Mouse (Mus musculus): ENCODE measurements around the gene Cab39l. TPM values are rescaled to one million over a fixed set of nuclear protein-coding genes. Genes with fewer than 3 reads are reported as not detected.

Gene Cab39l
- polyA plus RNA-seq, 2 experiments = 8.4 to 30.0 TPM

DNA sequence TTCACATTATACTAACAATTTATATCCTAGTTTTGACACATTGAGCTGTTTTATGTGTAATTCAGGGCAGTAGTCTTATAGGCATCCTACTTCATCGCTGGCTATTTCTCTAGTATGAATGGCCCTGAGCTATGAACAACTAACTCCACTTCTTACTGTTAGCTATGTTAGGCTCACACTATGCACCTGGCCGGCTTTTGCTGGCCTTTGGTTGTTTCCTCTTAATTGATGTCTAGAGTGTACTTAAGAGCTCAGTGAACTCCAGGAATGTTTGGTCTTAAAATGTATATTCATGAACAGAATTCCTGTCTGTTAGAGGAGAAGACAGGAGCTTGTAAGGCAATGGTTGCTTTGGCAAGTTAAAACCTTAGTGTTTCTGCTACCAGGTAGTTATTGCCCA lies 99.5 kb downstream of the Cab39l start:
- no peak overlapping the region for H3K4me2 ChIP-seq (ENCODE audit: low read depth)
- no peak overlapping the region for H3K9ac ChIP-seq (replicated peaks)
- H3K27me3 ChIP-seq (ENCODE audit: control insufficient read depth, insufficient read depth, low read length) = no peaks in the 10 kb centered on the region
- no peaks in the 10 kb centered on the region for H3K9me3 ChIP-seq (ENCODE audit: control insufficient read depth, low read length)
- no peaks in the 10 kb centered on the region for H3K36me3 ChIP-seq (replicated peaks; ENCODE audit: control insufficient read depth, insufficient read depth, low read depth)
- ATAC-seq (ENCODE audit: insufficient read depth) (no peak), DNase-seq (ENCODE audit: low read depth in 3 of 3, low spot score in 3 of 3) (no peak)
- no peak overlapping the region for H3K27ac ChIP-seq
- H3K4me1 ChIP-seq (replicated peaks; ENCODE audit: control insufficient read depth in 2 of 2, insufficient read depth in 2 of 2, low read length in 1 of 2) = 0 out of 4 replicates have a peak, but pooled peaks cover 0 to 6% of the 10 kb centered on the region in 2 experiments
- WGBS (ENCODE audit: insufficient replicate concordance) = 73% methylated on average over 2 of the region's 2 CpGs
- no peak for TF ChIP-seq EP300 (IDR thresholded peaks at IDR 0.05; ENCODE audit: low read depth)
- TF ChIP-seq CTCF (IDR thresholded peaks at IDR 0.05; ENCODE audit: low read depth) = no peak
- H3K4me3 ChIP-seq (ENCODE audit: insufficient read depth in 1 of 2, low read depth in 2 of 2, low read length in 2 of 2) = no peak overlapping the region

DNA sequence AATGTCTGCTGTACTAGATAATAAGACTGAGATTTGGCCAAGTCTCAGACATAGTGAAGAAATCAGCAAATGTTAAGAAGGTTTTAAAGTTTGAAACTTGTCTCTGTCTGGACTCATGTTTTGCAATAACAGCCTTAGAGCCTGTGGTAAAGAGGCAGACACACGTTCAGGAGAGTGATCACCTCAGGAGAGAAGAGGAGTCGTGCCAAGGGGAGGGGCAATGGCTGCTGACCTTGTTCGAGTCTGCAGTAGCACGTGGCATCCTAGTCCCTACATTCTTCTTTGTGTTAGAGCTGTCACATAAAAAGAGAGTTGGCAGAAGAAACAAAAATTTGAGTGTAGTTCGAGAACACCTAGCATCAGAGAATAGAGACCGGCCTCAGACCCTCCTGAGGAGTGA lies 100.0 kb downstream of the Cab39l start:
- Histone ChIP-seq H3K36me3 (replicated peaks; ENCODE audit: control insufficient read depth, insufficient read depth, low read depth) (no peaks in the 10 kb centered on the region), H3K27ac (no peak overlapping the region), H3K9me3 (ENCODE audit: control insufficient read depth, low read length) (no peaks in the 10 kb centered on the region), H3K27me3 (ENCODE audit: control insufficient read depth, insufficient read depth, low read length) (no peaks in the 10 kb centered on the region), H3K4me2 (ENCODE audit: low read depth) (no peak overlapping the region), H3K4me1 (replicated peaks; ENCODE audit: control insufficient read depth in 2 of 2, insufficient read depth in 2 of 2, low read length in 1 of 2) (0 out of 4 replicates have a peak, but pooled peaks cover 0 to 6% of the 10 kb centered on the region in 2 experiments), H3K9ac (replicated peaks) (no peak overlapping the region), H3K4me3 (ENCODE audit: insufficient read depth in 1 of 2, low read depth in 2 of 2, low read length in 2 of 2) (no peak overlapping the region)
- DNase-seq (ENCODE audit: low read depth in 3 of 3, low spot score in 3 of 3) = no peak
- 77% methylated on average over 6 of the region's 6 CpGs for WGBS (ENCODE audit: insufficient replicate concordance)
- TF ChIP-seq CTCF (IDR thresholded peaks at IDR 0.05; ENCODE audit: low read depth) (no peak), EP300 (IDR thresholded peaks at IDR 0.05; ENCODE audit: low read depth) (no peak)
- no peak for ATAC-seq (ENCODE audit: insufficient read depth)

DNA sequence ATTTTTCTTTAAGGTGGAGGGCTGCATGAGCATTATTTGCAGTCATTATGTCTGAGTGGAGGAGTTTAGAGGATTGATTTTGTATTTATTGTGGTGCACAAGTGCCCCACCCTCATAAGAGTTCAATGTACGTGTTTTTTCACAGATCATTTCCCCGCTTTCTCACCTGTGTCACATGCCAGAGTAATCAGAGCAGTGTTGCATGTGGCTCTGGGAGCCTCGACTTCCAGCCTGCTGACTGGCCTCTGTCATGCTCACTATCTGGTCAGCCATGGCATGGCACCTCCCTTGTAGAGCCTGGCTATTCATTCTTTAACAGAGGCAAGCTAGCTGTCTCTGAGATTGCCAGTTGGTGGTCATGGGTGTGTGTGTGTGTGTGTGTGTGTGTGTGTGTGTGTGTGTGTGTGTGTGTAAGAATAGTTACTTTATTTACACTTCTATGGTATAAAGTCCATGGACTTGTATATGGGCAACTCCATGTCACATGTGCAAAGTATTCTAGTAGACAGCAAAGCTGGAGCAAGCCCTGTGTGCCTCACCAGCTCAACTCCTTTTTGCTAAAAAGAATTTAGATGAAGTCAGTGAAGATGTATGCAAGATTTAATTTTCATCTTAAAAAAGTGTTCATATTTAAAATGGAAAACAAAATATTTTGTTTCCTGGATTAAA lies 102.5 kb downstream of the Cab39l start:
- H3K4me1 ChIP-seq (replicated peaks; ENCODE audit: control insufficient read depth in 2 of 2, insufficient read depth in 2 of 2, low read length in 1 of 2) = peaks cover 0 to 8% of the 10 kb centered on the region in 2 experiments; a peak in 1 of 4 replicates
- no peaks in the 10 kb centered on the region for H3K36me3 ChIP-seq (replicated peaks; ENCODE audit: control insufficient read depth, insufficient read depth, low read depth)
- no peak overlapping the region for H3K4me3 ChIP-seq (ENCODE audit: insufficient read depth in 1 of 2, low read depth in 2 of 2, low read length in 2 of 2)
- DNase-seq (ENCODE audit: low read depth in 3 of 3, low spot score in 3 of 3) (no peak), ATAC-seq (ENCODE audit: insufficient read depth) (no peak)
- H3K9me3 ChIP-seq (ENCODE audit: control insufficient read depth, low read length) = no peaks in the 10 kb centered on the region
- no peak for TF ChIP-seq EP300 (IDR thresholded peaks at IDR 0.05; ENCODE audit: low read depth)
- TF ChIP-seq CTCF (IDR thresholded peaks at IDR 0.05; ENCODE audit: low read depth) = no peak
- no peak overlapping the region for H3K9ac ChIP-seq (replicated peaks)
- no peaks in the 10 kb centered on the region for H3K27me3 ChIP-seq (ENCODE audit: control insufficient read depth, insufficient read depth, low read length)
- WGBS (ENCODE audit: insufficient replicate concordance) = 74% methylated on average over 3 of the region's 3 CpGs
- no peak overlapping the region for H3K27ac ChIP-seq
- no peak overlapping the region for H3K4me2 ChIP-seq (ENCODE audit: low read depth)

DNA sequence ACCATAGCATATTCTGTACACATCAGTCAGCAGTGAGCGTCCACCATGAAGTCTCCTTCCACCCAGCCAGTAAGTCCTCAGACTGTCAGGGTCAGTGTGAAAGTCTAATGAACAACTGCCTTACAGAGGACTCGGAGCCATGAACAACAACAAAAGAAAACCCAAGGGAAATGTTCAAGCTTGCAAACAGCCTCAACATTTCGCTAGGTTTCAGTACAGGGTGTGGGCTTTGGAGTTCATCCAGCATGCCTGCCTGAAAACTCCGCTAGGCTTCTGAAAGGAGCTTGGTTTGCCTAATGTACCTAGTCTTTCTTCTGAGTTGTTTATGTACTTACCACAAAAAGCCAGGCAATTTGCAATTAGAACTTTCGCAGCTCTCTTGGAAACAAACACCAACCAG lies 103.2 kb downstream of the Cab39l start:
- Histone ChIP-seq H3K4me1 (replicated peaks; ENCODE audit: control insufficient read depth in 2 of 2, insufficient read depth in 2 of 2, low read length in 1 of 2) (peaks cover 0 to 8% of the 10 kb centered on the region in 2 experiments; a peak in 1 of 4 replicates), H3K9me3 (ENCODE audit: control insufficient read depth, low read length) (no peaks in the 10 kb centered on the region), H3K27me3 (ENCODE audit: control insufficient read depth, insufficient read depth, low read length) (no peaks in the 10 kb centered on the region), H3K36me3 (replicated peaks; ENCODE audit: control insufficient read depth, insufficient read depth, low read depth) (no peaks in the 10 kb centered on the region), H3K27ac (no peak overlapping the region), H3K4me3 (ENCODE audit: insufficient read depth in 1 of 2, low read depth in 2 of 2, low read length in 2 of 2) (no peak overlapping the region), H3K4me2 (ENCODE audit: low read depth) (no peak overlapping the region), H3K9ac (replicated peaks) (no peak overlapping the region)
- DNase-seq (ENCODE audit: low read depth in 3 of 3, low spot score in 3 of 3) (no peak), ATAC-seq (ENCODE audit: insufficient read depth) (no peak)
- 76% methylated on average over 5 of the region's 5 CpGs for WGBS (ENCODE audit: insufficient replicate concordance)
- TF ChIP-seq CTCF (IDR thresholded peaks at IDR 0.05; ENCODE audit: low read depth) (no peak), EP300 (IDR thresholded peaks at IDR 0.05; ENCODE audit: low read depth) (no peak)

- Histone ChIP-seq H3K27ac (no peak overlapping the region), H3K36me3 (replicated peaks; ENCODE audit: control insufficient read depth, insufficient read depth, low read depth) (no peaks in the 10 kb centered on the region), H3K27me3 (ENCODE audit: control insufficient read depth, insufficient read depth, low read length) (no peaks in the 10 kb centered on the region), H3K9ac (replicated peaks) (no peak overlapping the region), H3K4me2 (ENCODE audit: low read depth) (no peak overlapping the region), H3K4me1 (replicated peaks; ENCODE audit: control insufficient read depth in 2 of 2, insufficient read depth in 2 of 2, low read length in 1 of 2) (peaks cover 0 to 10% of the 10 kb centered on the region in 2 experiments; a peak in 1 of 4 replicates), H3K9me3 (ENCODE audit: control insufficient read depth, low read length) (no peaks in the 10 kb centered on the region), H3K4me3 (ENCODE audit: insufficient read depth in 1 of 2, low read depth in 2 of 2, low read length in 2 of 2) (no peak overlapping the region)
- WGBS (ENCODE audit: insufficient replicate concordance) = 65% methylated on average over 7 of the region's 7 CpGs
- ATAC-seq (ENCODE audit: insufficient read depth) = no peak
- DNase-seq (ENCODE audit: low read depth in 3 of 3, low spot score in 3 of 3) = no peak
- TF ChIP-seq CTCF (IDR thresholded peaks at IDR 0.05; ENCODE audit: low read depth) = no peak
- no peak for TF ChIP-seq EP300 (IDR thresholded peaks at IDR 0.05; ENCODE audit: low read depth)
These were observed 105.5 kb downstream of the Cab39l start for GRCm38 (mm10) chr14:59546162-59546880.

Data from liver, embryonic 14.5 days (tissue).